Mouse (Mus musculus) monocyte, adult 5-6 weeks (primary cell): ENCODE data around the gene Gm9944. TPM values are rescaled to one million over a fixed set of nuclear protein-coding genes. Genes with fewer than 3 reads are reported as not detected.

Experiments
- ATAC-seq: fragments of 153-309, 156-312 bp; replicated peaks from 2 replicates; pipeline ENCODE4 v1.8.0; 2017; ENCODE audit warnings: mild to moderate bottlenecking; ENCODE audit not compliant: low TSS enrichment, insufficient number of reproducible peaks, severe bottlenecking, poor library complexity, low FRiP score
- total RNA-seq: library from RNA; stranded (forward); fragments of 200-1000, 200-491, 200-594 nt; gene quantifications from 3 replicates; pipeline ENCODE4 v1.2.3, GENCODE M21; 2017

Gm9944 gene
- total RNA-seq: not detected in 3 replicates

DNA sequence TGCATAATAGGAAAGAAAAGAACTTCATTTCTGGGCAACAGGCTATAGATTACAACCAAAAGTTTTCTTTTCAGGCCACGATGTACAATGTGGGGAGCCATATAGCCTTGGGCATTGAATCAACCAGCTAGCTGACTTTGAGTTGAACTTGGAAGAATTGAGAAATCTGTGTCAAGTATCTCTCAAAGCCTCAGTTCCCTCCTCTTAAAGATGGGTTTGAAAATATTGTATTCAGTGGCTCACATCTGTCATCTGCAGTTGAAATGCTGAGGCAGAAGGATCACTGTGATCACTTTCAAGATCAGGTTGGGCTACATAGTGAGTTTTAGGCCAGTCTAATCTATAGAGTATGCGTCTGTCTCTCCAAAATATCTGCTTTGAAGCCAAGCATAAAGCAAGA is at the start of gene Gm9944:
TSS of gene Gm9944 (minus strand) at position 101 of the 400 bp plus-strand sequence.
- no peak for ATAC-seq

DNA sequence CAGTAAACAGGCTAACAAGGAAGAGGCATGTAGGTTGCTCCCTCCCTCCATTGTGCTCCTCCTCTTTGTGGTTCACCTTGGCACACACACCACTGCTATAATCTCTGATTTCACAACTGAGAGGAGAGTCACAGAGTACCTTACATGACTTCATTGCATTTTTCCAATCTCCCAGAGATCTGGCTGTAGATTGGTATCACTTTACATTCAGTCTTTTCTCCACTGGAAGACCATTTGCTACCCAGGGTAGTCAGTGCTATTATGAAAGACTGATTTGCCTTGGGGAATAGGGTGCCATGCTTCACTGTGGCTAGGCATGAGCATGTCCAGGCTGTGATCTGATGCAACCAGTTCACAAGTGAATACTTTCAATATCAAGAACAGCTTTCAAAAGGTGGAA is 40.2 kb upstream of the Gm9944 start:
- no peak for ATAC-seq

DNA sequence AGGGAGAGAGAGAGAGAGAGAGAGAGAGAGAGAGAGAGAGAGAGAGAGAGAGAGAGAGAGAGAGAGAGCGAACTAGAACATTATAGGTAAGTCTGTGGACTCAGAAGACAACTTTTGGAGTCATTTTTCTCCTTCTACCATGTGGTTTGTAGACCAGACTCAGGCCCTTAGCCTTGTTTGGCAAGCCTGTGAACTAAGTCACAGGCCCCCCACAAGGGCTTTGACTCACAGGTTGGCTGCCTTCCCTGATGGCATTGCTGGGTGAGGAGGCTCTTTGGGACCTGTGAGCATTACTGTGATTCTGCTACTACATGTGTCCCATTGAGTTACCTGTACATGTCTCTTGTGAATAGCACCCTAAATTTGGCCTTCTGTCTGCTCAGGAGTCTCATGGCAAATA is 15.0 kb upstream of the Gm9944 start:
- no peak for ATAC-seq

- no peak for ATAC-seq
These were observed 12.1 kb upstream of the Gm9944 start for GRCm38 (mm10) chr4:144465206-144465605.

GRCm38 (mm10) chr4:144463656-144464055 is 10.5 kb upstream of the Gm9944 start, which contains the start of gene Aadacl3:
Gene Aadacl3 (minus strand): TSS chr4:144463756.
- no peak for ATAC-seq

DNA sequence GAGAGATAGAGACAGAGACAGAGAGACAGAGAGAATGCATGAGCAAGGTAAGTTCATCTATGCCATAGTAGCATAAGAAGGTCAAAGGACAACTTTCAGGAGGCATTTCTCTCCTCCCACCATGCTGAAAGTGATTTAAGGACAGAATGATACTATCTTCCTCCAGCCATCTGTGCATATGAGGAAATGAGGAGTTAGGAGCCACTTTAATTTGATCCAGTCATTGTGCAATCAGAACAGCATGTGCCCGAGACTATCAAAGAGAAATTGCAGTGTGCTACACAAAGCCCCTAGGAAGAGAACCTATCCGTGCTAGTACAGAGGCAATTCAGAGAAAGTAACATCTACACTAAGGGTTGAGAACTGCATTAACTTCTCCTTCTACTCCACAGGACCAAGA is 4.6 kb downstream of the Gm9944 start:
- ATAC-seq: no peak

GRCm38 (mm10) chr4:144441582-144441981 is 11.5 kb downstream of the Gm9944 start:
- no peak for ATAC-seq

DNA sequence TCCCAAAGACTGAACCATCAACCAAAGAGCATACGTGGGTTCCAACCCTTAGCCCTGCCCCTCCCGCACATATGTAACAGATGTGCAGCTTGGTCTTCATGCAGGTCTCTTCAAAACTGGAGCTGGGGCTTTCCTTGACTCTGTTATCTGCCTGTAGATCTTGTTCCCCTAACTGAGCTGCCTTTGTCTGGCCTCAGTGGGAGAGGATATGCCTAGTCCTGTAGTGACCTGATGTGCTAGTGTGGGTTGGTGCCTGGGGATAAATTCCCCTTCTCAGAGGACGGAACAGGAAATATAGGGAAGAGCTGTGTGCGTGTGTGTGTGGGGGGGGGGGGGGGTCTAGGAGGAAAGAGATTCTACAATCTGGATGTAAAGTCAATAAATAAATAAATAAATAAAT is 12.0 kb downstream of the Gm9944 start:
- no peak for ATAC-seq

GRCm38 (mm10) chr4:144438672-144439071 is 14.4 kb downstream of the Gm9944 start, which contains the start of gene 1700012P22Rik:
Gene 1700012P22Rik (minus strand): TSS chr4:144438772.
- ATAC-seq: no peak

DNA sequence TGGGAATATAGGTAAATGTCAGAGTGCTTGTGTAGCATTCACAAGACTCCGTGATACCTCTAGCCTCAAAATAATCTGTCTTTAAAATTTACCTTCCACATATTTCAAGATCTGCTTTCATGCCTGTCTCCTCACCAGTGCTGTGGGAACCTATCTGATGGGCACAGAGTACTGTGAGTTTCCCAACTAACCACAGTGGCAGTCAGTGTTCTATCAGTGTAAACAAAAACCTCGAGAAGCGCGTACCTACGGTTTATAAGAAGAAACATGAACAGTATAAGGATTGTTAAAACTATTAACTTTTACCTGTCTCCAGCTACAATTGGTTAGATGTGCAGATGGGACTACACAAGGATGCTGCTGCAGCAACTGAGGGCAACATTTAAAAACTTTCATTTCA is 19.9 kb downstream of the Gm9944 start:
- no peak for ATAC-seq

- no peak for ATAC-seq
These were observed 22.4 kb downstream of the Gm9944 start for GRCm38 (mm10) chr4:144430723-144431122.

- no peak for ATAC-seq
These were observed 24.2 kb downstream of the Gm9944 start for GRCm38 (mm10) chr4:144428868-144429267.

DNA sequence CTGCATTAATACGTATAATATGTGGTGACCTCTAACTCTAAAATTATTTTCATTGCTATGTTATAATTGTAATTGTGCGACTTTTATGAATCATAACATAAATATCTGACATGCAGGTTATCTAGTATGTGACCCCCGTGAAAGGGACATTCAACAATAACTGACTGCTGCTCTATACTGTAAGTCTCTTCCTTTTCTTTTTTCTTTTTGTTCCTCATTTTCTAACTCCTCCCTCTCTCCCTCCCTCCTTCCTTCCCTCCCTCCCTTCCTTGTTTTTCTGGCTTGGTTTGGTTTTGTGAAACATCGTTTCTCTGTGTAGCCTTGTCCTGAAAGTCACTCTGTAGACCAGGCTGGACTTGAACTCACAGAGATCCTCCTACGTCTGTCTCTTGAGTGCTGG is 28.5 kb downstream of the Gm9944 start:
- ATAC-seq: no peak

- no peak for ATAC-seq
These were observed 32.5 kb downstream of the Gm9944 start for GRCm38 (mm10) chr4:144420644-144421043.

GRCm38 (mm10) chr4:144408290-144408689 is 44.8 kb downstream of the Gm9944 start, which contains the start of gene Pramef12:
Gene Pramef12 (minus strand): TSS chr4:144408464.
- ATAC-seq: no peak

DNA sequence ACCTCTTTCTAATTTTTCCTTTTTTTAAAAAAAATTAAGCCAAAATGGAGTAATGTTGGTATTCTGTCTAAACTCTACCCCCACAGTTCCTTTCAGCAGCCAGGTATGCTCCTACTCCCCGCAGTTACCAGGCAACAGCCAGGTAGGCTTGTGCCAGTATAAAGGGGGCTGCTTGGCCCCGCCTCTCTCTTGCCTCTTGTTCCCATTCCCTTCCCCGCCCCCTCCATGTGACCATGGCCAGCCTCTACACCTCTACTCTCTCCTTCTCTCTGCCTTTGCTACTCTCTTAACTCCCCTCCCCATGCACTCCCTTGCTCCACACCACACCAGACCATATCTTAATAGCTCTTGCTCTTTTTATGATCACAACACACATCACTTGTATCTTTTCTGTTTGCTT is 46.9 kb downstream of the Gm9944 start:
- ATAC-seq: no peak

GRCm38 (mm10) chr4:144404456-144405086 is 48.5 kb downstream of the Gm9944 start:
- ATAC-seq: no peak
